Mouse (Mus musculus): ENCODE results near the gene Tox4.
"Not testable (repeated sequence)": the region's sequence is repeated elsewhere in the genome, so short reads cannot be mapped to it uniquely, and the experiment has no call there.

The Tox4 gene

DNA sequence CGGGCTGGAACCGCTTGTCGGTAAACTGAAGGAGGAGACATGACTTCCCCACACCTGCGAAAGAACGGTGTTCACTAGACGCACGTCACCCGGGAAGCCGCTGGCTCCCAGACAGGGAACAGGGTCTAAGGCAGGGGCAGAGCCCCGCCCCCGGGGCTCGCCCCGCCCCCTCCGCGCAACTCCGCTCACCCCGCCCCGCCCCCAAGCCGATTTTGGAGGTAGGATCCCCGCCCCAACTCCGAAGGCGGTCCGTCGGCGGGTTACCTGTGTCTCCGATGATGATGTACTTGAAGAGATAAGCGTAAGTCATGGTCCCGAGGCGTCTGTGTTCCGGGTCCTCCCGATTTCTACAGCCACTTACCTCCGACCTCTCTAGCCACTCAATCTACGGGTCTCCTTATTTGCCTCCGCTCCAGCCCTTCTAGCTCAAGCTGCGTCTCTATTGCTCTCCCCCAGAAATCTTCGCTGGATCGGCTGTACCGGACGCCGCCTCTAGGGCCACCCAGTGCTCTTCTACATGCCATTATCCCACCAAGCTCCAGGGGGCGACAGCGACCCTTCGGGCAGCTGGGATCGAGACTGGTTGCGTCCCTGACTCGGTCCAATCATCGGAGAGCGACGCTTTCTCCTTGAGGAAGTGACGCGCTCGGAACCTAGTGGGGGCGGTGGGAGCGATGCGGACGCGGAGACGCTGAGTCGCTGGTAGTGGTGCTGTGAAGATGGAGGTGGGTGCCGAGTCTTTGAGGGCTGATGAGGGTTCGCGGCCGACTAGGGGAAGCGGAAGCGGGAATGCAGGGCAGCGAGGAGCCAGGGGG, at the start of gene Tox4, which contains the start of gene Rab2b:
Gene Tox4 (plus strand): TSS at position 215 of the 815 bp plus-strand sequence.
Gene Rab2b (minus strand): TSS at position 614 of the 815 bp plus-strand sequence.
- peak; percentile 100 for DNase-seq

DNA sequence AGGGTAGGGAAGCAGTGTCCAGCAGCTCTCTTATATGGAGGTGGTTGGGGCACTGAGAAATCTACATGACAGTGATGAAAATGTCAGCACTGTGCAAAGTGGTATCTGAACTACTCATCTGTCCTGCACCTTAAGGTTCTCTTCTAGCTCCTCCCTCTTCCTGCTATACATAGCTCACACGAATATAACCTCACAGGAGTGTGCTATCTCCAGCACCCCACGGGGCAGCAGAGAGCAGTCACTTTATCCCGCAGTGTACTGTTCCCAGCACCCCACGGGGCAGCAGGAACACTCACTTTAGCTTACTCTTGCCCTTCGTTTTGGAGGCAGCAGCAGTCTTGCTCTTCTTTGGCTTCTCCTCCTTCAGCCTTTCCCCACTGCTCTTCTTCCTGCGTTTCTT, 46.7 kb upstream of the Tox4 start:
- no peak for DNase-seq

DNA sequence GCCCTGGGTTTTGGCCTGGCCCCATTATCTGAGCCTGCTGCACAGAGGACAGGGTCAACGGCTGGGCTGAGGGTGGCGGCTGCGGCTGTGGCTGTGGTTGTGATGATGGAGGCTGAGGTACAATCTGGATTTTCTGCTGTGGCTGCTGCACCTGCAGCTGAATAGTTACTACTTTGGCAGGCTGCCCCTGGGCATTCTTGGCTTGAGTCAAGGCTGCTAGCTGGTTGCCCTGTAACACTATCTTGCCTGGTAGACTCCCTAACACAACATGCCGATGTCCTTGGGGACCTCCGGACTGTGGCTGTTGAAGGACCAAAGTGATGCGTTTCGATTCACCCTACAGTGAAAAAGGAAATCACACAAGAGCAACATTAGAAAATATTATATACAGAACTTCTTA, 43.8 kb upstream of the Tox4 start:
- peak; percentile 95 for DNase-seq

DNA sequence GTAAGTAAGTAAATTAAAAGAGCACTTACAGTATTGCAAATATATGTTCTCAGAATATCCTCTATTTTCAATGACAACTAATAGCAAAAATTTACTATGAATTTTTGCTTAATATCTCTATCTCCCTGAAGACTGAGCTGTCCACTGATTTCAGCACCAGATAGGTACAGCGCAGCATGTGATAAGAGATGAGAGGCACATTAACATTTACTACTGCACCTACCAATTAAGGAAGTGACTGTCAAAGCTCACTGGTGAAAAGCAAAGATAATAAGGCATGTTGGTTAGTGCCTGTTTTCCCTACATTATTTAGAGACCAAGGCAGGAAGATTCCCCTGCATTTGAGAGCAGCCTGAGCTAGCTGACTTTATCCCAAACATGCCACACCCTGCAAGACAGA, 42.7 kb upstream of the Tox4 start:
- no peak for DNase-seq

DNA sequence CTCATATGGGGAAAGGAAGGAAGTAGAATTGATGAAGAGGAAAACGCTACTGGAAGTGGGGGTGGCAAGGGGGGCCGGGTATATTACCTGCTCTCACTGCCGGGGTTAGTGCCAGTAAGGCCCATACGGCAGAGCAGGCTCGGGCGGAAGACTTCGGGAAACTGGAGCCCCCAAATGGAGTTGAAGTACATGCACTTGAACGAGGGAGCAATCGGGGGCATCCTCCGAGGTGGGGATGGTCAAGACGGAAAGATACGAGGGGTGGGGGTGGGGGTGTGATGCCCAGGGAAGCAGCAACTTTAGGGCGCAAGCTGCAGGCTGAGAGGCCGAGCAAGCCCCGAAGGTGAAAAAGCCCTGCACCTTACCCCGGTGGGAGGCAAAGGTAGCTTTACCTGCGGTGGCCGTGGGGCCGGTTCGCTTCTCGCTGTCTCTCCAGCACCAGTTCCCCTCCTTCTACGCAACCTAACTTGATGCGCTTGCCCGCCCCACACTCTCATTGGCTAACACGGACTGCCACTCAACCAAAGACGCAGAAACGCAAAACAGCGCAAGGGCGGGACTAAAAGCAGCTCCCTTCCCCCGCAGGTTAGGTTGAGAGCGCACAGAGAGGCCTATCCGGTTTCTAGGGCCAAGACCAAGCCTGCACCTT, 34.8 kb upstream of the Tox4 start:
- DNase-seq = peak; percentile 100

DNA sequence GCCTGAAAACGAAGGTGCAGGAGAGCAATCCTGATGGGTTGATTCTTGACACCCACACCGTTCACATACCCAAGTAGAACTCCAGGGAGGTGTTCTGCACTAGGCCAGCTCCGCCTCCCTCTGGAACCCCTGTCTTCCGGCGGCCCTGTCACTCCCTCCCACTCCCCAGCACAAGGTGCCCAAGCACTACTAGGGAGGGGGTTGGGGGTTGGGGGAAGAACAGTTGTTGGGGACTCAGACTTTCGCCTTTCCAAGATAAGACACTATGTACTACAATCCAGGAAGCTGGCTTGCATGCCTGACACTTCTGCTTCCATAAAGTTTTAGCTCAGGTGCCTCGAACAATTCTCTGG, 34.3 kb upstream of the Tox4 start:
- no peak for DNase-seq

DNA sequence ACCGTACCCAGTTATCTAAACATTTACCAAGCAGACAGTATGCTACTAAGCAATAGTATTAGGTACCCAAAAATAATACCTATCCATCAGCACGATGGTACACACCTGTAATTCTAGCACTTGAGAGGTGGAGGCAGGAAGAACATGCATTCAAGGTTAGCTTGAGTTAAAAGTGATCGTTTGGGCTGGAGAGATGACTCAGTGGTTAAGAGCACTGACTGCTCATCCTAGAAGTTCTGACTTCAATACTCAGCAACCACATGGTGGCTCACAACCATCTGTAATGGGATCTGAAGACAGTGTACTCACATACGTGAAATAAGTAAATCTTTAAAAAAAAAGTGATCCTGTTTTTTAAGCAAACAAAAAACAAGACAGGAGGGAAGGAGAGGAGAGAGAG, 32.8 kb upstream of the Tox4 start:
- peak; percentile 58 for DNase-seq

DNA sequence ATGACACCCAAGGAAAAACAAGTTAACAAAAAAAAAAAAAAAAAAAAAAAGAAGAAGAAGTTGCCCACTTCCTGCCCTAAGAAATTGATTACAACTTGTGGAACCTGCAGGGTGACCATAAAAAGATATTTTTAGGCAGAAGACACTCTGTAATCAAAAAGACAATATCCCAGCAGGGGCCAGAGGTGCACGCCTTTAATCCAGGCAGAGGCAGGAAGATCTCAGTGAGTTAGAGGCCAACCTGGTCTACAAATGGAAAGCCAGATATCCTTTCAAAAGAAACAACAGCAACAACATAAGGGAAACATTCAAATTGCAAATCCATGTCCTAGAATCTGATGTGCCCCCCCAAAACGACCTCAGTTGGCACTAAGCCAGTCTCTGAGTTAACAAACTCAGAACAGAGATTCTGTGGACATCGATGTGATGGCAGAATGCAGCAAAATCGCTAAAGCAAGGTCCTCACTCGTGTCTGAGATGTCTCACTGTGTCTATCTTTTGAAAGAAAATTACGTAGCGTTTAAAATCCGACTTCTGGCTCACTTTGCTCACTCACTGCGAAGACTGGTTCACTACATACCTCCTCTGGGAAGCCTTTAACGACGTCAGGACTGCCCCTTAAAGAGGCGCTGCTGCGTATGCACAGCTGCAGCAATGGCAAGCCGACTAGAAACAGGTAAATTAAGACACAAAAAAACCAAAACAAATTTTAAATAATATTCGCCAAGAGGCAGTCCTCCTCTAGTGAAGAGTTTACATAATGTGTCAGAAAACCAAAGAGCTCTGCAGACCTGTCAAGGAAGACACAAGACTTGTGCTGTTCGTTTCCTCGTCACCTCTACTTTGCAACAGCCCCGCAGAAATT, 22.4 kb upstream of the Tox4 start:
- peak; percentile 77 for DNase-seq

DNA sequence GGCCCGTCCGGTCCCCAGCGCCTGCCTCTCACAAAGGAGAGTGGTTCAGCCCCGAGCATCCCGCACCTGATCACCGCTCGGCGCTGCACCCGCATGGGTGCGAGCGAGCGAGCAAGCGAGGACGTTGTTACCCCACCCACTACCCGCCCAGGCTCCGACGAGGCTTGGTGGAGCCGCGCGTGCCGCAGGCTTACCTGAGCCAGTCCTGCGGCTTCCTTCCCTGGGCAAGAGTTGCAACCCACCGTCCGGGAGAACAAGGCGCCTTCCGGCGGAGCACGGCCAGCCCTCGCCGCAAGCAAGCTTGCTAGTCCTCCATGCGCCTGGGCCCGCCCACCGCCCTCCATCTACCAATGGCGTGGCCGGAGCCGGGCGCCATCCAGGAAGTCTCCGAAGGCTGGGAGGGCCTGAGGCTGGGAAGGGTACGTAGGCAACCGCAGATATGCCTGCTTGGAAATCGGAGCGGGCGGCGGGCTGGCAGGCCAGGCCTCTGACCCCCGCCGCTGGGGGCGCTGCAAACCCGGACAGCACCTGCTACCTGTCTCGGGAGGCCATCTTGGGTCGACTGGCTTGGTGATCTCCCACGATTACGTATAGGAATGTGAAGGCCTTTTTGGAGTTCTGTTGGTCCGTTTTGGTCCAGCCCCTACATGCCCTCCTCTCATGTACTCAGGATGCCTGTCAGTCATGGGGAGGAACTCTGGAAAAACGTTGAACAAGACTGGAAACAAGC, 21.3 kb upstream of the Tox4 start, which contains the start of gene Chd8:
Gene Chd8 (minus strand): TSS at position 297 of the 730 bp plus-strand sequence.
- DNase-seq = peak; percentile 100

DNA sequence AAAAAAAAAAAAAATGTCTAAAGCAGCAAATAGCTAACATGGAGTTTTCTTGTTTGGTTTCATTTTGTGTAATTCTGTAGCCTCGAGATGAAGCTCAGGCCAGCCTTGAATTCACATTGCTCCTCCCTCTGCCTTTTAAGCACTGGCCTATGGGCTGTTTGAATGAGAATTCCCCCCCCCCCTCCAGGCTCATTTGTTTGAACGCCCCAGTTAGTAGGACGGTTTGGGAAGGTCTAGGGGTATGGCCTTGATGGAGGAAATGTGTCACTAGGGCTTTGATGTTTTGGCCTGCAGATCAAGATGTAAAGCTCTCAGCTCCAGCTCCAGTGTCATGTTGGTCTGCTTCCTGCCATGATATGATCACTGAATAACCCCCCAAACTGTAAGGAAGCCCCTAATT, 6.2 kb upstream of the Tox4 start:
- no peak for DNase-seq

DNA sequence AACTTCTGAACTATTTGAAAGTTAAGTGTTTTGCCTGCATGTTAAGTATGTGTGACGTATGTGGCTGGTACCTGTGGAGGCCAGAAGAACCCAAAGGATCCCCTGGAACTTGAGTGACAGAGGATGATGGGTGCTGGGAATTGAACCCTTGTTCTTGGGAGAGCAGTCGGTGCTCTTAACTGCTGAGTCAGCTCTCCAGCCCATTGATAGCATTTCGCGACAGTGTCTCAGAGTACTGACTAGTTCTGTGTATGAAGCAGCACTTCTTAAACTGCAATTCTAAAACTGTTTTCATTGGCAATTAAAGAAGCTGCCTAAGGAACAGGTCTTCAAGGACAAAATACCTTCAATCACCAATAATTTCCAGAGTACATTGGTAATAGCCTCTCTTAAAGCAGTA, 1.7 kb upstream of the Tox4 start:
- DNase-seq = no peak

DNA sequence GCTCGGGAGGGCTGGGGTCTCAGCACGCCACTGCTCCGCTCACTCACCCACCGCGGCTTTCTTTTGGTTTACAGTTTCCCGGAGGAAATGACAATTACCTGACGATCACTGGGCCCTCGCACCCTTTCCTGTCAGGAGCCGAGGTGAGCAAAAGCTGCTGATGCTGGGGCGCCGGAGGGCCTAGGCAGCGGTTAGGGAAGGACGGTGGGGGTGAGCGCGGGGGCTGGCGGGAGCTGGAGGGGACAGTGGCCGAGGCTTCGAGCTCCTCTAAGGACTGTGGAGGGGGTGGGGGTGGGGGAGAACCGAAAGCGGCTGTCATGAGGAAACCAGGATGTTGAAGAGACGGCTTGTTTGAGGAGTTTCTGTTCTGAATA, 788 bp downstream of the Tox4 start:
- no peak for DNase-seq

DNA sequence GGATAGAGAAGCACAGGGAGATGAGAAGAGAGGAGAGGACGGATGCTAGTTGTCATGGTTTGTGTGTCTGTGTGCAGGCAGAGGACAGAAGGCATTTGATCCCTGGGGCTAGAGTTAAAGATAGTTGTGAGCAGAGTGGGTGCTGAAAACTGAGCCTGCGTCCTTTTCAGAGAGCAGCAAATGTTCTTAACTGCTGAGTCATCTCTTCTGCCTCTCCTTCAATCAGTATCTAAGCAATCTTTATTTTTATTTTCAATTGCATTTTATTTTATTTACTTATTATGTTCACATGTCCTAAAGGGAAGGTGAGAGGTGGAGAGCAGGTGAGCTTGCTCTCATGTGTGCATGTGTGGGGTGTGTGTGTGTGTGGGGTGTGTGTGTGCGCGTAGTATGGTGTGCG, 4.7 kb downstream of the Tox4 start:
- DNase-seq = peak; percentile 4

DNA sequence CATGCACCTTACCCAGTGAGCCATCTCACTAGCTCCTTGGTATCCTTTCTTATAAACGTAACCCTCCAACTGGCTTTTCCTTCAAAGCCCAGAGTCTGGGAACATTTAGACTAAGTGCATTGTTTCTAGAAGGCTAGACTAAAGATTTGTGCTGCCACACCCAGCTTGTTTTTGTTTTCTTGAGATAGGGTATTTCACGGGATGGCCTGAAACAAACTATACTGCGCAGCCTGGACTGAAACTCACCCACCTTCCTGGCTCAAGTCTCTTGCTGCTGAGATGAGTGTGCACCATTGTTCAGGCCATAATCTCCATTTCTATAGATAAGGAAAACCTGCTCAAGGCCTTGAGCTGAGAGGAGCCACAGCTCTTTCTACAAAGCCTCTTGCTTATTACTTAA, 5.2 kb downstream of the Tox4 start:
- peak; percentile 31 for DNase-seq

DNA sequence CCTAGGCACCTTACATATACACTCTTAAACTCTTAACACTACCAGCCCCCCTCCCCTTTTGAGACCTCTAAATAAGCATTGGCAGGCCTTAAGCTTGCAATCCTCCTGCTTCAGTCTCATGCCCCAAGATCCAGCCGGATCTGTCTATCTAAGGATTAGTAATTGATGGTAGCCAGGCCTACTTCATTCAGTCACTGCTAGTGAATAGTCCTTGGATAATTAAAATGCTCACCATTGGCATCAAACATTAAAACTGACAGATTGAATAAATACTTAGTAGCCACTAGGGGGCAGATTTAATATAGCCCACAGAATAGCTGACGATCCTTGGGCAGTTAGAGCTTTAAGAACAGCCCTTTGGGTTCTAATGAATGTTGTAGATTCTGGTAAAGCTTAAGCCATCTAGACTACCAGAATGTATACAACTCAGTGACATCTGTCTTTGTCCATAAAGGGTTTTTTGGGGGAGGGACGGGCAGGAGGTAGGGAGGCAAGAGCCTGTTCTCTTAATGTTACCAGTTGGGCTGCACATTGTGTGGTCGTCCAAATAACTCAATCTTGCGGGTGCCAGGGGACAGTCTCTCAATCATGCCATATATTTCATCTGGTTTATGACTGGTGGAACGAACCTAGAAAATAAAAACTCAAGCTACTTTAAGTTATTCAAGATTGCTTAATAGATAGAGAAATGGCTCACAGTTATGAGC, 16.8 kb downstream of the Tox4 start:
- DNase-seq = peak; percentile 69

DNA sequence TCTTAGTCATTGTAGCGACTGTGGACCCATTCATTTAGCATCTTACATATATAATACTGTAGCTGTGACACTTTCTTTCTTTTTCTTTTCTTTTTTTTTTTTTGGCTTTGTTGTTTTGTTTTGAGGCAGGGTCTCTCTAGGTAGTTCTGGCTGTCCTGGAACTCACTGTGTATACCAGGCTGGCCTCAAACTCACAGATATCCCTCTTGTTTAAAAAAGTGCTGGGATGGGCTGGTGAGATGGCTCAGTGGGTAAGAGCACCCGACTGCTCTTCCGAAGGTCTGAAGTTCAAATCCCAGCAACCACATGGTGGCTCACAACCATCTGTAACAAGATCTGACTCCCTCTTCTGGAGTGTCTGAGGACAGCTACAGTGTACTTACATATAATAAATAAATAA, 24.6 kb downstream of the Tox4 start:
- not testable (repeated sequence) for DNase-seq

DNA sequence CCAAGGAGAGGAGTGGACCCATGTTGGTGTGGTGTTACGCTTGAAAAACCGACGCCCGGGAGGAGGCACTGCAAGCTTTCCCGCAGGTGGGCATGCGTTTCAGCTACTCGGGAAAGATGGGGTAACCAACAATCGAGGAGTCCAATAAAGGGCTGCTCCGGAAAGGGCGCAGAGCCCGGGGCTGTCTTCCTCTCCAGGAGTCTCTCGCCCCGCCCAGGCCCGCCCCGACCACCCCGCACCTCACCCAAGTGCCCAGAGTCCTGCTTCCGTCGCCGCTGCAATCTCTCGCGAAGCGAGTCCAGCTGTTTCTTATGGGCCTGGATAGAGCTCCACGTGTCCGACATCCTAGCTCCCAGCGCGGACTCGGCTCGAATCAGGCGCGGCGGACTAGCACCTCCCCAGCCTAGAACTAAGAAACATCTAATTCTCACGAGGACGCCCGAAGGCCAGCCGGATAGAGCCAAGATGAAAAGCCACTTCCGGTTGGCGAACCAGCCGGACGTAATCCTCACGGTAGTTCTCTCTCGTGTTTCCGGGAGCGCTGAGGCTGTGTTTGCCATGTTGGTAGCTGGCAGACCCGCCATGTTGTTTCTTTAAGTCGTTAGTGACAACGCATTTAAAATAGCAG, 25.8 kb downstream of the Tox4 start, which contains the start of gene Mettl3:
Gene Mettl3 (minus strand): TSS at position 485 of the 628 bp plus-strand sequence.
- peak; percentile 99 for DNase-seq

DNA sequence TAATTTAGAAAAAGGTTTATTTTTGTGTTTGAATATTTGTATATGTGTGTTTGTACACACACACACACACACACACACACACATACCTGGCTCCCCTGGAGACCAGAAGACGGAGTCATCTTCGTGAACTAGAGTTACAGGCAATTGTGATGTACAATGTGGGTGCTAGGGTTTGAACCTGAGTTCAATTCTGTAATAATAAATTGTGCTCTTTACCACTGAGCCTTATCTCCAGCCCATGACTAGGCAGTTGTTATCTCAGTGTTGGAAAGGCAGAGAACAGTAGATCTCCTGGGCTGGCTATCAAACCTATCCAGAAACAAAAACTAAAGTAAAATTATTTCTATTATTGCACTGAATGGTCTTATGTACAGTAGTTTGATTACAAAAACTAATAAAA, 27.2 kb downstream of the Tox4 start:
- no peak for DNase-seq

DNA sequence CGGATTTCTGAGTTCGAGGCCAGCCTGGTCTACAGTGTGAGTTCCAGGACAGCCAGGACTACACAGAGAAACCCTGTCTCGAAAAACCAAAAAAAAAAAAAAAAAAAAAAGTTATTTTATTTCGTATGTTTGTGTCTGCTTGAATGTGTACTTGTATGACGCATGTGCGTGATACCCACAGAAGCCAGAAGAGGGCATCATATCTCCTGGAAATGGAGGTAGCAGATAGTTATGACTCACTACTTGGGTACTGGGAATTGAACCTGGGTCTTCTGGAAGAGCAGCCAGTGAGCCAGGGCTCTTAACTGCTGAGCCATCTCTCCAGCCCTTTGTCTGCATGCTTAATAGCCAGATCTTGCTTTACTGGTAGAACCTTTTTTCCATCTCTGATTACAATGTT, 31.4 kb downstream of the Tox4 start:
- not testable (repeated sequence) for DNase-seq

DNA sequence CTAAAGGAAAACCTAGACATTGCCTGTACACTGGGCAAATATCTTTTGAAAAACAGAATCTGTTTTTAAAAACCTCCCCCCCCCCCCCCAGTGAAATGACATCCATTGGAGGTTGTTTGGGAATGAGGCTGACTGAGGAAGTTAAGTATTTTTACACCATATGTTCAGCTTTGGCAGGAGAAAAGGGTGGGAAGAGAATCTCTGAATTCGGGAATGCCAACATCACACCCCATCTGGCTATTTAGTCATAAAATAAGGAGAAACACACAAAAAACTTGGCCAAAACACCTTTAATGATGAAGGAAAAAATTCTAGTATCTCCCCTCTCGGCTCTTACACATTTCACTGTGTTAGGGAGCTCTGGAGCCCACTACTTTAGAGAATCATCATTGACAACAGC, 32.0 kb downstream of the Tox4 start:
- no peak for DNase-seq

Data from heart, adult 11 months (tissue).